Mouse (Mus musculus): Measurements from ENCODE around the gene 1700003F12Rik.

DNA sequence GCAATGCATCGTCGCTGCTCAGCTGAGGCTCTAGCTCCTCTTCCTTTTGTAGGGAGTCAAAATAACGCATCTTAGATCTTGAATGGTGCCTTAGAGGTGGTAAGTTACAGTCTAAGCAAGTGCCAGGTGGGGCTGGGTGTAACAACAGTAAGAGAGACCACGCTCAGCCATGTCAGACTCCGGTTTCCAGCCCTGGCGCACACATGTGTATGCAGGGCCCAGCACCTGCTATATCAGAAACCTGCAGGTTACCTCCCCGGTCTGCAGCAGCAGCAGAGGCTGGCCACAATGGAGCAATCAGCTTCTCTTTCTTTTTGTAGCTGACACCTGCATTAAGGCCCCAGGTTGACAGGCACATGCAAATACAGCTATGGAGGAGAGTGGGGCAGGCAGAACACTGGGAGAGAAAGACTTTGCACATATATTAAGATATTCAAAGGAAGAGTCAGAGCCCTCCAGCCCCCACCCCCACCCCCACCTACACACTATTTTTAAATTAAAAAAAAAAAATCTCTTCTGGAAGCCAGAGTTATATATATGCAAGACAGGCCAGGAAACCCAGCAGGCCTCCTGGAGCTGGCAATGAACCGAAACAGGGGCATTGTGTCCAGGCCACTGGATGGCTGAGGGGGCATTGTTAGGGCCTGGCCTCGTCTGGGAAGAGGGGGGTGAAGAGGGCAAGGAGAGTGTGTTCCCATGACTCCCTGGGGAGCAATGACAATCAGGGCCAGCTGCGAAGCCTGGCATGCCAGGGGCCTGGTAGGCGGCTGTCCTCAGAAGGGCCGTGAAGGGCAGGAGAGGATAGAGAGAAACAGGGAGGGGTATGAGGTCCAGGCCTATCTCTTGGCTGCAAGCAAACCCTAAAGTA is 30.2 kb downstream of the 1700003F12Rik start:
- TF ChIP-seq CTCF (IDR thresholded peaks at IDR 0.05; ENCODE audit: control insufficient read depth, insufficient read depth, insufficient replicate concordance, low read depth, low read length) (no peak), POLR2A (IDR thresholded peaks at IDR 0.05; ENCODE audit: control insufficient read depth, low read depth, low read length) (no peak)
